Mouse (Mus musculus) activated CD4-positive, CD25-positive, alpha-beta regulatory T cell, adult 4 months (primary cell): ENCODE results near the gene Egfl7. TPM values are rescaled to one million over a fixed set of nuclear protein-coding genes. Genes with fewer than 3 reads are reported as not detected.

Experiments used
- ATAC-seq: one replicate; pipeline ENCODE4 v1.8.0; 2017
- polyA plus RNA-seq, 2 experiments: library from polyadenylated mRNA; unstranded; fragments of 100-300 nt; shearing (Covaris generic); gene quantifications; one replicate each; pipeline ENCODE4 v1.2.1; 2017

Egfl7 gene
- polyA plus RNA-seq, 2 experiments from 2014 or later, result 0.95 to 1.3 TPM

DNA sequence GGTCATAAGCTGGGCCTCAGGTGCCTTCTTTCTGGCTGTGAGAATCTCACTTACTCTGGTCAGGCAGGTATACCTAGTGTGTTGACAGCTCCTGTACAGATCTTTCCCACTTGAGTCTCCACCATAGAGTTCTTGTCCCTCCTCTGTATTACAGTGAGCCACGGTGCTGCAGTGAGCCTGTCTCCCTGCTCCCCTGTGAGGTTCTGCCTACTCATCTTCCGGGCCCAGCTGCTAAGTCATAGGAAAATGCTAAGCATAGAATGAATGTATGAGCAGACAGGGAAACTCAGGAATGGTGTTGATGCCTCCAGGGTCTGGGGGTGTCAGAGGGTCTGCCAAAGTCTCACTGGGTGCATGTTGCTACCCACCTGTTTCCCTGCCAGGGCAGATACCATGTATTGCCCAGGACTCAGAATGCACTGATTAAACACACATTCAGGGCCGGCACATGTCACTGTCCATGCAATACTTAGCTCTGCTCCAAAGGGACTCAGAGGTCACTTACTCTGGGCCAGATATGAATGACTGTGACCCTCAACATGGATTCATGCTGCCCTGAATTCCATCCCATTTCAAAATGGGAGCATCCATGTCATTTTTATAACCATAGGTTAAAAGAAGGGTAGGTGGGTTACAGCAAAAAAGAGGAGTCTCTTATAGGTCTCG, 35.8 kb downstream of the Egfl7 start:
- no peak for ATAC-seq

- ATAC-seq, result no peak
These were observed 37.5 kb downstream of the Egfl7 start for GRCm38 (mm10) chr2:26617331-26617730.

- no peak for ATAC-seq
These were observed 38.1 kb downstream of the Egfl7 start for GRCm38 (mm10) chr2:26617928-26618327.

DNA sequence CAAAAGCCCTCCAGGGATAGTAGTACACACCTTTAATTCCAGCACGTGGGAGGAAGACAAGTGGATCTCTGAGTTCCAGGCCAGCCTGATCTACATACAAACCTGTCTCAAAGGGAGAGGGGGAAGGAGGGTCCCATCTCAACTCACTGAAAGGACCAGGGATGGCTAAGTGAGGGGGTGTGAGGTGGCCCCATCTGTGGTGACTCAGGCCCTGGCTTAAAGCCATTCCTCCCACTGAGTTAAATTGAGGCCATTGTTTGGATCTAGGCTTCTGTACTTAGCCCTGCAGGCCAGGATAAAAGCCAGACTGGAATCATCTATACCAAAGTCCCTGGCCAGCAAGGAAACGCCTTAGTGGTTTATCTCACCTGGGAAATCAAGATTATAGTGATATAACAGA, 41.4 kb downstream of the Egfl7 start:
- ATAC-seq, result no peak

DNA sequence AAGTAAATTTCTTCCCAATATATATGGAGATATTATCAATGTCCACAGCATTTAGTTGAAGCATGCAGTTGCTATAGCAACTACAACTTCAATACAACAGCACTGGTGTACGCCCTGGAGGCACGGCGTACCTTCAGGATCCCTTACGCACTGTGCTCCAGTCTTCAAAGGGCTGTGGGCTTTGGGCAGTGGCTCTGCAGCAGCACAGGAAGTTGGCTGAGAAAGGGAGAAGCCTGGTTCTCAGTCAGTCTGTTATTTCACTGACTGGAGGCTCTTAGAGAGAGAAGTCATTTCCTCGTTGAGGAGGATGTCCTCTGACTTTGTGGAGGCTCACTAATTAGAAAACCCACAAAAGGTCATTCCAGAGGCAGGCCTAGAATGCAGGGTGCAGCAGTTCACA, 43.2 kb downstream of the Egfl7 start:
- ATAC-seq, result peak; percentile 72

GRCm38 (mm10) chr2:26625419-26625818, 45.6 kb downstream of the Egfl7 start:
- no peak for ATAC-seq

- no peak for ATAC-seq
These were observed 46.3 kb downstream of the Egfl7 start for GRCm38 (mm10) chr2:26626081-26626480.

GRCm38 (mm10) chr2:26627921-26628739, 48.3 kb downstream of the Egfl7 start, which contains the start of gene Fam69b:
Fam69b (plus strand) TSS chr2:26628457.
- peak; percentile 59 for ATAC-seq

GRCm38 (mm10) chr2:26628792-26629437, 49.1 kb downstream of the Egfl7 start:
- ATAC-seq, result no peak

DNA sequence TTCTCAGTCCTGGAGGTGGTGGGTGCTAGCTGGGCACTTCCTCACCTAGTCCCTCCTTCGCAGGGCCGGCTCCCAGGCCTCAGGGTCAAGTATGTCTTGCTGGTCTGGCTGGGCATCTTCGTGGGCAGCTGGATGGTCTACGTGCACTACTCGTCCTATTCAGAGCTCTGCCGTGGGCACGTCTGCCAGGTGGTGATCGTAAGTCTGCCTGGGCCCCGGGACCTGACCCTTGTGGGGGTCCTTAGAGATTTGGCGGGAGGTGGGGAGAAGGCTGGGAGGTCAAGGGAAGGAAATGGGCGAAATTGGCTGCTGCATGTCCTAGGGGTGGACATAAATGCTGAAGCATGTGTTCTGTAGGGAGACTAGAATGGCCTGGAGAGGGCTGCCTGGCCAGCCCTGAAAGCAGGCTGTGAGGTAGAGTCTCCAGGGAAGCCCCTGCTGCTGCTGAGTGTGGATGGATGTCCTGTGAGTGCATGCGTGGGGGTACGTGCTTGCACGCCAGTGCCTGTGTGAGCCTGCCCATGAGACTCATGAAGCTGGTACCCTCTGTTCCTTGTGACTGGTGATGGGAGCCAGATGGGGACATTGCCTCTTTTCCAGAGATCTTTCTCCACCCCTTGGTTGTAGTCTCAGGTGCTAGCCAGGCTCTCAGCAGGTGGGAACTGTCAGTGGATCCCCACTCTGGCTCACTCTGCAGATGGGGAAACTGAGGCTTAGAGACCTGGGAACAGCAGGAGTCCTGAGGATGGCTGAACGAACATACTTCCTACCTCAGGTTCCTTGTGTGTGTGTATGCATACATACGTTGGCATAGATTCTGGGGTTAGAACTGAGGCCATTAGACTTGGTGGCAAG, 53.0 kb downstream of the Egfl7 start:
- ATAC-seq, result no peak

- ATAC-seq, result no peak
These were observed 54.2 kb downstream of the Egfl7 start for GRCm38 (mm10) chr2:26633953-26634530.

GRCm38 (mm10) chr2:26634629-26635488, 55.0 kb downstream of the Egfl7 start:
- no peak for ATAC-seq

DNA sequence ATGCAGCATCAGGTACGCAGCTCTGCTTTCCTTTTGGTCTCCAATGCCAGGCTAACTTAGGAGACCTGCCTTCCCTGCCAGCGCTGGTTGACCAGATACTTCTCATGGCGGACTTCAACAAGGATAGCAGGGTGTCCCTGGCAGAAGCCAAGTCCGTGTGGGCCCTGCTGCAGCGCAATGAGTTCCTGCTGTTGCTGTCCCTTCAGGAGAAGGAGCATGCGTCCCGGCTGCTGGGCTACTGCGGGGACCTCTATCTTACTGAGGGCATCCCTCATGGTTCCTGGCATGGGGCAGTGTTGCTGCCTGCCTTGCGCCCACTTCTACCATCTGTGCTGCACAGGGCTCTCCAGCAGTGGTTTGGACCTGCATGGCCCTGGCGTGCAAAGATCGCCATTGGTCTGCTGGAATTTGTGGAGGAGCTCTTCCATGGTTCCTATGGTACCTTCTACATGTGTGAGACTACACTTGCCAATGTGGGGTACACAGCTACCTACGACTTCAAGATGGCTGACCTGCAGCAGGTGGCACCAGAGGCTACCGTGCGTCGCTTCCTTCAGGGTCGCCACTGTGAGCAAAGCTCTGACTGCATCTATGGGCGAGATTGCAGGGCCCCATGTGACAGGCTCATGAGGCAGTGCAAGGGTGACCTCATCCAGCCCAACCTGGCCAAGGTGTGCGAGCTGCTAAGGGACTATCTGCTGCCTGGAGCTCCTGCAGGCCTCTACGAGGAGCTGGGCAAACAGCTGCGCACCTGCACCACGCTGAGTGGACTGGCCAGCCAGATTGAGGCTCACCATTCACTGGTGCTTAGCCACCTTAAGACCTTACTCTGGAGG, 55.9 kb downstream of the Egfl7 start:
- ATAC-seq, result no peak

DNA sequence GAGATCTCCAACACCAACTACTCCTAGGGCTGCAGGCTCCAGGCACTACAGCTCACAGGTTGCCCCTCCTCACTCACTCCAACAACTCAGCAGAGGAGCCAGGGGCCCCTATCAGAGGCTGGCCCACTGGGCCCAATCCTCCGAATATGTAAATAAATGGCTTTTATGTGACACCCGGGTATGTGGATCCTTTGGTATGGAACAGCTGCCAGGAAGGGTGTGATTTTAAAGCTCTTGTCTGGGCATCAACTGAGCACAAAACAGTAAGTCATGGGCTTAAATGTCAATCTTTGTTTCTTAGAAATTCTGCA, 56.5 kb downstream of the Egfl7 start:
- ATAC-seq, result no peak

- ATAC-seq, result no peak
These were observed 57.6 kb downstream of the Egfl7 start for GRCm38 (mm10) chr2:26637316-26637932.

GRCm38 (mm10) chr2:26638039-26638438, 58.2 kb downstream of the Egfl7 start:
- no peak for ATAC-seq

DNA sequence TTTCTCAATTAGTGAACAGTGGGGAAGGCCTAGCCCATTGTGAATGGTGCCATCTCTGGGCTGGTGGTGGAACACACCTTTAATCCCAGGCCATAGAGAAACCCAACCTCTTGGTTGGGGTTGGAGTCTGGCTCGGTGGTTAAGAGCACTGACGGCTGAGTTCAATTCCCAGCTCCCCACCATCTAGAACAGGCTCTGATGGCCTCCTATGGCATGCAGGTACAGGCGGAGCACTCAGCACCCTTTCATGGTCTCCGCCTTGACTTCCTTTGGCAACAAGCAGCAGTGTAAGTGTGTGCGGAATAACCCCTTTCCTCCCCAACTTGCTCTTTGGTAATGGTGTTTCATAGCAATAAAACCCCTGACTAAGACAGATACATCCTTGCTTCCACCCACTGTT, 58.8 kb downstream of the Egfl7 start:
- no peak for ATAC-seq

DNA sequence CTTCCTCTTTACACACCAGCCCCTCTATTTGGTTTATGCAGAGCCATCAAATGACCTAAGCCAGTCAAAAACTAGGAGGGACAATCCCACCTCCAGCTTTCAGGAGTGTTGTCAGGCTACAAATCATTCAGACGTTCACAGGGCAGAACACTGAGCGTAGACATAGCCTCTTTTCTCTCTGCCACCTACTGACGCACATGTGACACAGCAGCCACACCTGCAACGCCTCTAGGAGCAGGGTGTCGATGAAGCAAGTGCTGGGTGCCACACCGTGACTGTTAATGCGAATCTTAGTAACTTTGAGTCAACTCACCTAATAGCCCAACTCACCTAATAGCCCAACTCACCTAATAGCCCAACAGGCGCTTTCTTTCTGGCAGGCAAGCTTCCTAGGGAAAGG, 59.3 kb downstream of the Egfl7 start:
- ATAC-seq, result peak; percentile 33

GRCm38 (mm10) chr2:26639838-26640830, 60.3 kb downstream of the Egfl7 start:
- peak; percentile 86 for ATAC-seq
